Mouse (Mus musculus) CD8-positive naive resting alpha-beta T cell, adult 2 months (primary cell): ENCODE results near the gene Gm10681.
"Not testable (repeated sequence)": the region's sequence is repeated elsewhere in the genome, so short reads cannot be mapped to it uniquely, and the experiment has no call there.

Experiments
- DNase-seq, 2 experiments: peaks; one replicate each; pipeline ENCODE4 v3.0.0; 2022; ENCODE audit warnings: low read depth in 2 of 2, low spot score in 2 of 2

Gm10681 gene

GRCm38 (mm10) chr3:98588707-98589106, at the start of gene Gm10681:
Gene Gm10681 (minus strand): TSS chr3:98588807.
- DNase-seq = no peak

- no peak for DNase-seq
Observed at GRCm38 (mm10) chr3:98635145-98635544, 46.5 kb upstream of the Gm10681 start.

GRCm38 (mm10) chr3:98630152-98630551, 41.5 kb upstream of the Gm10681 start, which contains the start of gene Hsd3b5:
Gene Hsd3b5 (minus strand): TSS chr3:98630252.
- no peak for DNase-seq

- no peak for DNase-seq
Observed at GRCm38 (mm10) chr3:98629633-98630032, 41.0 kb upstream of the Gm10681 start.

- not testable (repeated sequence) for DNase-seq
Observed at GRCm38 (mm10) chr3:98616786-98617185, 28.2 kb upstream of the Gm10681 start.

GRCm38 (mm10) chr3:98616244-98616643, 27.6 kb upstream of the Gm10681 start:
- DNase-seq = not testable (repeated sequence)

- DNase-seq = not testable (repeated sequence)
Observed at GRCm38 (mm10) chr3:98614406-98614927, 25.9 kb upstream of the Gm10681 start.

GRCm38 (mm10) chr3:98613963-98614362, 25.4 kb upstream of the Gm10681 start:
- DNase-seq = no peak

- not testable (repeated sequence) for DNase-seq
Observed at GRCm38 (mm10) chr3:98613540-98613939, 24.9 kb upstream of the Gm10681 start.

GRCm38 (mm10) chr3:98587721-98588120, 886 bp downstream of the Gm10681 start:
- DNase-seq = no peak

- DNase-seq = not testable (repeated sequence)
Observed at GRCm38 (mm10) chr3:98582622-98583021, 6.0 kb downstream of the Gm10681 start.

- not testable (repeated sequence) for DNase-seq
Observed at GRCm38 (mm10) chr3:98582202-98582601, 6.4 kb downstream of the Gm10681 start.

- DNase-seq = not testable (repeated sequence)
Observed at GRCm38 (mm10) chr3:98581024-98581423, 7.6 kb downstream of the Gm10681 start.

GRCm38 (mm10) chr3:98567717-98568116, 20.9 kb downstream of the Gm10681 start:
- not testable (repeated sequence) for DNase-seq

GRCm38 (mm10) chr3:98564894-98565293, 23.7 kb downstream of the Gm10681 start:
- DNase-seq = not testable (repeated sequence)

GRCm38 (mm10) chr3:98563831-98564230, 24.8 kb downstream of the Gm10681 start:
- DNase-seq = not testable (repeated sequence)

GRCm38 (mm10) chr3:98560711-98561110, 27.9 kb downstream of the Gm10681 start:
- DNase-seq = not testable (repeated sequence)

GRCm38 (mm10) chr3:98550832-98551231, 37.8 kb downstream of the Gm10681 start:
- DNase-seq = not testable (repeated sequence)

GRCm38 (mm10) chr3:98550215-98550614, 38.4 kb downstream of the Gm10681 start:
- not testable (repeated sequence) for DNase-seq

- not testable (repeated sequence) for DNase-seq
Observed at GRCm38 (mm10) chr3:98548495-98548894, 40.1 kb downstream of the Gm10681 start.

- DNase-seq = not testable (repeated sequence)
Observed at GRCm38 (mm10) chr3:98547641-98548040, 41.0 kb downstream of the Gm10681 start.

- DNase-seq = not testable (repeated sequence)
Observed at GRCm38 (mm10) chr3:98524978-98525377, 63.6 kb downstream of the Gm10681 start.

- not testable (repeated sequence) for DNase-seq
Observed at GRCm38 (mm10) chr3:98524552-98524951, 64.1 kb downstream of the Gm10681 start.
